Mouse (Mus musculus): ENCODE results near the gene Itpr1.

GRCm38 (mm10) chr6:108290978-108291377 is 78.1 kb downstream of the Itpr1 start:
- TF ChIP-seq POLR2A (IDR thresholded peaks at IDR 0.05; ENCODE audit: extremely low read depth, insufficient read depth, low read length) (no peak), CTCF (IDR thresholded peaks at IDR 0.05; ENCODE audit: low read depth, low read length) (no peak)
